Mouse (Mus musculus) liver, adult 2 months (tissue): ENCODE results near the gene Dnaja1. TPM values are rescaled to one million over a fixed set of nuclear protein-coding genes. Genes with fewer than 3 reads are reported as not detected.

Experiments used
- DNase-seq: peaks from one replicate; pipeline ENCODE4 v3.0.0-alpha.2; 2011; ENCODE audit warnings: low read depth, low spot score; ENCODE audit errors: extremely low read depth
- H3K27ac ChIP-seq: fragments of 200-500 bp; replicated peaks from 2 replicates; pipeline ENCODE4 v1.5.1; 2012; ENCODE audit warnings: low read depth, mild to moderate bottlenecking, control low read depth, inconsistent platforms, low read length; ENCODE audit not compliant: insufficient read depth
- H3K27me3 ChIP-seq: fragments of 200-500 bp; 2 replicates; pipeline ENCODE4 v1.6.1; 2012; ENCODE audit warnings: mild to moderate bottlenecking, moderate library complexity, low read length, inconsistent platforms; ENCODE audit not compliant: control insufficient read depth, insufficient read depth
- H3K36me3 ChIP-seq: fragments of 200-500 bp; 2 replicates; pipeline ENCODE4 v1.6.1; 2012; ENCODE audit warnings: low read length, inconsistent platforms; ENCODE audit not compliant: control insufficient read depth, insufficient read depth
- H3K4me1 ChIP-seq: fragments of 200-500 bp; 2 replicates; pipeline ENCODE4 v1.6.1; 2011; ENCODE audit warnings: low read length; ENCODE audit not compliant: control insufficient read depth, insufficient read depth
- H3K4me3 ChIP-seq: fragments of 200-500 bp; 2 replicates; pipeline ENCODE4 v1.5.1; 2011; ENCODE audit warnings: low read depth, mild to moderate bottlenecking, control low read depth, low read length, moderate library complexity; ENCODE audit not compliant: insufficient read depth
- H3K79me2 ChIP-seq: fragments of 200-500 bp; 2 replicates; pipeline ENCODE4 v1.6.1; 2012; ENCODE audit warnings: inconsistent platforms, mild to moderate bottlenecking, low read length, moderate library complexity; ENCODE audit not compliant: control insufficient read depth, insufficient read depth
- H3K9ac ChIP-seq: fragments of 200-500 bp; 2 replicates; pipeline ENCODE4 v1.6.1; 2012; ENCODE audit warnings: low read depth, mild to moderate bottlenecking, control low read depth, inconsistent platforms, low read length
- CTCF ChIP-seq: fragments of 200-500 bp; IDR thresholded peaks from 2 replicates; pipeline ENCODE4 v1.5.1; 2011; ENCODE audit warnings: low read depth, low read length, control low read depth
- POLR2A ChIP-seq: fragments of 200-500 bp; IDR thresholded peaks from 2 replicates; pipeline ENCODE4 v1.6.1; 2011; ENCODE audit warnings: low read length, control low read depth; ENCODE audit not compliant: insufficient read depth; ENCODE audit errors: extremely low read depth
- WGBS: fragments of 180-500 bp; shearing (Covaris S2); methylation state at CpG from one replicate; pipeline ENCODE4 v1.1.7; 2018; 5-methylcytosine and 5-hydroxymethylcytosine counted together
- polyA plus RNA-seq: library from polyadenylated mRNA; depleted of rRNA; stranded (reverse); fragments of >200 nt; gene quantifications from 2 replicates; pipeline ENCODE4 v1.2.3, GENCODE M21; 2012
- total RNA-seq: library from RNA; depleted of rRNA; stranded (reverse); fragments of >200 nt; gene quantifications from 2 replicates; pipeline ENCODE4 v1.2.3, GENCODE M21; 2014

The Dnaja1 gene
- total and polyA plus RNA-seq, 2 experiments, result 9.1 to 135 TPM

DNA sequence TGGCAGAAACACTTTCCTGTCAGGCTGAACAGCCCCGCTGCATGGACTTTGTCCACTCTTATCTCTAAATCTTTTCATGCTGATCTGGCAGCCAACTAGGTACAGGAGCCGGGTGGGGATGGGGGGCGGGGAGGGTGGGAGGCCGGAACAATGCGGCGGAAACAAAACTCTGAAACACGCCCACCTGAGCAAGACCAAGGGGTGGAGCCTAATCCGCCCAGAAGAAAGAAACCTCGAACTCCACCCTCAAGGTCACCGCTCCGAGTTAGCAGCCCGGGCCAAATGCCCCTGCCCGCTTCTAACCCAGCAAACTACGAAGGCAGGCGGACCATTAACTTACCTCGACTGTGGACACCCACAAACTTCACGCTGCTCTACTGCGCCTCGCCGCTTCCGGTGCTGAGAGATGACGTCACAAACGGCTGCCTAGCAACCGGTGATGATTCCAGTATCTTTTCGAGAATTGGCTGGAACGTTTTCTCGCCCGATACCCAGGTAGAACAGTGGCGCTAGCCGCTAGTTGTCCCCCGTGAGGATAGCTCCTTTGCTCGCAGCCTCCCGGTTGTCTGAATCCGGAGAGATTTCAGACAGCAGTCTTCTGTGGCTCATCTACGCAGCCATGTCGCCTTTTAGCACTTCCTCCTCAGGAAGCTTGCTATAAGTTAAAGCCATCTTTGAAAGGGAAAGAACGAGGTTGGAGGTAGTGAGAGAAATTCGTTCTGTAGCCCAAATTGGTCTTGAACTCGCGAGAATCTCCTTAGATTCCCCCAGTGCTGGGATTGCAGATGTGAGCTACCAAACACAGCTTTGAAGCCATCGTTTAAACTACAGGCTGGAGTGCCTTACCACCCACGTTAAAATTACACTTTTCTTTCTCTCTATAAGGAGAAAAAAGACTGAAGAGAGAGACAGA is 18.9 kb upstream of the Dnaja1 start, which contains the start of gene Aptx:
Gene Aptx (minus strand): TSS at position 398 of the 913 bp plus-strand sequence.
- H3K9ac ChIP-seq, result peak within 1 kb of the TSS; percentile 82
- H3K79me2 ChIP-seq, result no peaks in the 10 kb centered on the region
- TF ChIP-seq CTCF (peak; percentile 20), POLR2A (peak; percentile 83)
- peaks cover 32% of the 10 kb centered on the region for H3K4me1 ChIP-seq
- DNase-seq, result peak; percentile 95
- H3K27ac ChIP-seq, result peak within 1 kb of the TSS; percentile 92
- no peaks in the 10 kb centered on the region for H3K27me3 ChIP-seq
- peak within 1 kb of the TSS; percentile 75 for H3K4me3 ChIP-seq
- H3K36me3 ChIP-seq, result no peaks in the 10 kb centered on the region
- WGBS, result under 1% methylated on average over 42 of the region's 42 CpGs

DNA sequence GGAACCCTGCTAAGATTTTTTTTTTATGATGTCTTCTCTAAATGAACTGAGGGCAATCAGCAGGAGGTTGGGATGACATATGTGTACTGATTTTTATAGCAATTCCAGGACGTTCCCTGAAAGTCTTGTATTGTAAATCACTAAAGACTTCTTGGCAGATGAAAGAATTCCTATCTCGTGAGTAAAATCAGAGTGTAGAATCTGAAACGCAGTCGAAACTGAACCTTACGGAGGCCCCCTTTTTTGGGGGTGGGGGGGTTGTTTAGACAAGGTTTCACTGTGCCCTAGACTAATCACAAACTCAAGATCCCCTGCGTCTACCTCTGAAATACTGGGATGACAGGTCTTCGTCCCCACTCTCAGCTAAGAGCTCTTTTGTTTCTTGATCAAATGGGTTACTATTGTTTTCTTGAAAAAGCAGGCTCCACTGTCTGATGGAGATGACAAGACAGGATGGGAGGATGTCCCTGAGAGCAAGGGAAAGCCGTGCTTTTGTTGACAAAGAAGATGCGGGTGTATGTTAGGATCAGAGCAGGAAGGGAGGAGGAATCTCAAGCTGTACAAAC is 18.2 kb upstream of the Dnaja1 start:
- Histone ChIP-seq H3K9ac (peak overlapping the region; percentile 32), H3K27ac (peak overlapping the region; percentile 32), H3K79me2 (no peaks in the 10 kb centered on the region), H3K27me3 (no peaks in the 10 kb centered on the region), H3K36me3 (no peaks in the 10 kb centered on the region), H3K4me1 (peaks cover 28% of the 10 kb centered on the region), H3K4me3 (no peak overlapping the region)
- TF ChIP-seq CTCF (no peak), POLR2A (no peak)
- no peak for DNase-seq
- WGBS, result 23% methylated on average over 9 of the region's 9 CpGs

DNA sequence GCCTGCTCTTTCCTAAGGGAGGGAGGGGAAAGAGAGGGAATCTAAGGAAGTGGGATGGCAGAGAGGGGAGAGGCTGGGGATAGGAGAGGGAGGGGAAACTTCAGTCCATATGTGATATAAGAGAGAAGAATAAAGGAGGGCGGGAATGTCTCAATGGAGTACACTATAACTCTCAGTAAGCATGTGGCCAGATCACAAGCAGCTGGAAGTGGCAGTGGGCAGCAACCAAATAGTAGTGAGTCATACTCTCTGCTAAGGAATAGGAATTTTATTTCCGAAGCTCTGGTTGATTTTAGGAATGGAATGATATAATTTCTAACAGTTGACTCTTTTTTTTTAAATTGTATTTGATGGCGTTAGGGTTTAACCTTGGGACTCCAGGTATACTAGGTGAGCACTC is 4.8 kb upstream of the Dnaja1 start:
- DNase-seq, result no peak
- H3K36me3 ChIP-seq, result no peaks in the 10 kb centered on the region
- H3K27ac ChIP-seq, result no peak overlapping the region
- H3K9ac ChIP-seq, result no peak overlapping the region
- TF ChIP-seq CTCF (no peak), POLR2A (no peak)
- H3K79me2 ChIP-seq, result no peaks in the 10 kb centered on the region
- peaks cover 8% of the 10 kb centered on the region for H3K4me1 ChIP-seq
- H3K4me3 ChIP-seq, result no peak overlapping the region
- WGBS, result 96% methylated on average over 3 of the region's 3 CpGs
- H3K27me3 ChIP-seq, result no peaks in the 10 kb centered on the region

DNA sequence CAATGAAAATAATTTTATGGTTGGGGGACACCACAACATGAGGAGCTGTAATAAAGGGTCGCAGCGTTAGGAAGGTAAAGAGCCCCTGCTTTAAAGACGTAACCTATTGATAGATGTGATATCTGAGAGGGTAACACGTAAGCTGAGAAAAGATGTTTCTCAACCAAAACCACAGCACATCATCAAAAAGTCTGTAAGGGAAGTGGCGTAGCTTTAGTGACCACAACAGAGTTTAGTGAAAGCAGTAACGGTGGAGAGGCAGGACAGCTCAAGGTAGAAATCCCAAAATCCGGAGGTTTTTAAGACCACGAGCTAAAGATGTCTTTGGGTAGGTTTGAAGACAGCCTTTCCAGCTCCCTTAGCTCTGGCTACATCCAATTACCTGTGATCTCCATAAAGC is 1.0 kb upstream of the Dnaja1 start:
- 93% methylated on average over 8 of the region's 8 CpGs for WGBS
- Histone ChIP-seq H3K27me3 (no peaks in the 10 kb centered on the region), H3K27ac (peak overlapping the region; percentile 97), H3K79me2 (peaks cover 10% of the 10 kb centered on the region), H3K9ac (no peak overlapping the region), H3K36me3 (peaks cover 10% of the 10 kb centered on the region), H3K4me1 (peaks cover 9% of the 10 kb centered on the region), H3K4me3 (no peak overlapping the region)
- TF ChIP-seq CTCF (no peak), POLR2A (no peak)
- DNase-seq, result no peak

DNA sequence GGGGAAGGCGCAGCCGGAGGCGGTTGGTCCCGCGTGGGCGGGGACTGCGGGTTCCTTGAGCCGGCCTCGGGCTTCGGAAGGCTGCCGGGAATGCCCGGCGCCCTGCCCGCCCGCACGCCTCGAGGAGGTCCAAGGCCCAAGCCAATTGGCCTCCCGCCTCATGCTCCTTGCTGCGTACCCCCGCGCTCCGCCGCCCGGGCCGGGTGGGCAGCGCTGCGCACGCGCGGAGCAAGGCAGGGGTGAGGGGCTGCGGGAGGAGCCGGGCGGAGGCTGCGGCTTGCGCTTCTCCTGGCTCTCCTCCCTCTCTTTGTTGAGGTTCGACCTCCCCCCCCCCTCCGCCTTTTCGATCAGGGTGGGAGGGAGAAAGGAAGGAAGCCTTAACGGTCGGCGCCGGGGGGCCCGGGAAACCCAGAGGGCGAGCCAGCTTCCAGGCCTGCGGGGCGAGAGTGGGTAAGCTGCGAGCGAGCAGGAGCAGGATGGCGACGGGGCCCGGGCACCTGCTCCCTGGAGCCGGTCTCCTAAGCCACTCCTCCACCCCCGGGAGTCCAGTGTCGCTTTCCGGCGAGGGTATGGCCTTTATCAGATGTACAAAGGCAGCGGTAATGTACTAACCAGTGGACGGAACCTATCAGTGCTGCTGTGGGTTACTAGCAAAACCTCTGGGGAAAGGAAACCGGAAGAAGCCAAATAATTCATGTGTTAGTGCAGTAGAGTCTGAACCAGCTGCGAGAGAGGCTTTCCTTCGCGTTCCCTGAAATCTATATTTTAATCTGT is 924 bp downstream of the Dnaja1 start:
- under 1% methylated on average over 62 of the region's 62 CpGs for WGBS
- TF ChIP-seq CTCF (no peak), POLR2A (no peak)
- H3K27me3 ChIP-seq, result no peaks in the 10 kb centered on the region
- peak overlapping the region; percentile 99 for H3K4me3 ChIP-seq
- DNase-seq, result peak; percentile 52
- H3K36me3 ChIP-seq, result peaks cover 27% of the 10 kb centered on the region
- peak overlapping the region; percentile 98 for H3K27ac ChIP-seq
- peaks cover 10% of the 10 kb centered on the region for H3K79me2 ChIP-seq
- H3K4me1 ChIP-seq, result peaks cover 22% of the 10 kb centered on the region
- peak overlapping the region; percentile 100 for H3K9ac ChIP-seq
